Mouse (Mus musculus) embryonic fibroblast, embryonic 13.5 days (primary cell): Measurements from ENCODE around the gene Pias1. TPM values are rescaled to one million over a fixed set of nuclear protein-coding genes. Genes with fewer than 3 reads are reported as not detected.

Experiments
- H3K27ac ChIP-seq: 2 replicates; pipeline ENCODE4 v1.5.1; 2012; ENCODE audit warnings: low read length, control low read depth, inconsistent platforms; ENCODE audit not compliant: insufficient read depth
- H3K4me1 ChIP-seq: 2 replicates; pipeline ENCODE4 v1.6.1; 2011; ENCODE audit warnings: low read length; ENCODE audit not compliant: control insufficient read depth, insufficient read depth
- H3K4me3 ChIP-seq: 2 replicates; pipeline ENCODE4 v1.5.1; 2011; ENCODE audit warnings: mild to moderate bottlenecking, control low read depth, low read length; ENCODE audit not compliant: insufficient read depth
- CTCF ChIP-seq: IDR thresholded peaks from 2 replicates; pipeline ENCODE4 v1.5.1; 2011; ENCODE audit warnings: mild to moderate bottlenecking, control low read depth, low read length, moderate library complexity, borderline replicate concordance; ENCODE audit not compliant: insufficient read depth
- POLR2A ChIP-seq: IDR thresholded peaks from 2 replicates; pipeline ENCODE4 v1.6.1; 2011; ENCODE audit warnings: low read depth, mild to moderate bottlenecking, control low read depth, low read length, moderate library complexity
- polyA plus RNA-seq: library from polyadenylated mRNA; stranded (reverse); fragments of >200 nt; gene quantifications from 2 replicates; pipeline ENCODE4 v1.2.4, GENCODE M21; 2011; ENCODE audit warnings: low read depth; ENCODE audit not compliant: missing spikeins, insufficient read length

The Pias1 gene
- polyA plus RNA-seq, 1 experiment: 48.4 TPM

DNA sequence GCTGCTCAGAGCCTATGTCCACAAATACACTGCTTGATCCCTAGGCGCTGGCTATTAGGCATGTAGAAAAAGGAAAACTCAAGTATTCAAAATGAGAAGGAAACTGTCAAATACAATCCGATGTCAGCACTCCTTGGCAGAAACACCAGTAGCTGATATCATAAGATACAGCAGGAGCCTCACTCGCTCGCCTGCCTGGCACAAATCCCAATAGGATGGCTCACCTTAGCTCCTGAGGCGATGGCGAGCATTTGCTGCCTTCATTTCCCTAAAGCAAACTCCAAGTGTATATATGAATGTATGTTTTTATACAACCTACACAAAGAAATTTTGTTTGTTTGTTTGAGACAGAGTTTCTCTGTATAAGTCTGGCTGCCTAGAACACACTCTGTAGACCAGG is 42.4 kb downstream of the Pias1 start:
- H3K4me1 ChIP-seq: no peaks in the 10 kb centered on the region
- TF ChIP-seq POLR2A: no peak

DNA sequence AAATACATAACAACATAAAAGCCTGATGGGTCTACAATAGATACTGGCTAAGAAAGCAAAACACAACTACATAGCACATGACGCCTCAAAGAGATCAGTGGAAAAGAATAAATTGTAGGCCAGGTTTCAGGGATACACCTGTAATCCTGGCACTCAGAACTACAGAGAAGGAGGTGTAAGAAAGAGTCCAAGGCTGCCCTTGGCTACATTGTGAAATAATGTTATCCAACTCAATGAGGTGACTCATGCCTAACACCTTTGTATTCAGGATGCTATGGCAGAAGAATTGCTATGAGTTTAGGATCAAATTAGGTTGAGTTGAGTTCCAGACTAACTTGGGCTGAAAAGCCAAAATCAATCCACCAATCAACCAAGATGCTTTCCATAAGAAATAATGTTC is 43.7 kb downstream of the Pias1 start:
- Histone ChIP-seq H3K4me3 (no peak overlapping the region), H3K4me1 (no peaks in the 10 kb centered on the region), H3K27ac (no peak overlapping the region)
- TF ChIP-seq POLR2A: no peak
- no peak for TF ChIP-seq CTCF

More for the DNA sequence above, 42.4 kb downstream of the Pias1 start:
- Histone ChIP-seq H3K27ac (no peak overlapping the region), H3K4me3 (no peak overlapping the region)

DNA sequence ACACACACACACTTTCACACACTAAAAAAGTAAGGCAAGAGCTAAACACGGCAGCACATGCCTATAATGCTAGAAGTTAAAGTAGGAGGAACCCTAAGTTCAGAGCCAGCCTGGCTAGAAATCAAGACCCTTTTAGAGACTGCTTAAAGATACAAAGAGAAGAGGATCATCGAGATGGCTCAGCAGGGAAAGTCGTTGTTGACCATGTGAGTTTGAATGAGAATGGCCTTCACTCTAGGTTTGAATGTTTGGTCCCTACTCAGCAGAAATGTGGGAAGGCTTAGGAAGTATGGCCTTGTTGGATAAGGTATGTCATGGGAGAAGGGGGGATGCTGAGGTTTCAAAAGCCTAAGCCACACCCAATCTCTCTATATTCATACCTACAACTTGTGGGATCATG is 46.8 kb downstream of the Pias1 start:
- H3K27ac ChIP-seq: no peak overlapping the region
- TF ChIP-seq CTCF (no peak), POLR2A (no peak)

DNA sequence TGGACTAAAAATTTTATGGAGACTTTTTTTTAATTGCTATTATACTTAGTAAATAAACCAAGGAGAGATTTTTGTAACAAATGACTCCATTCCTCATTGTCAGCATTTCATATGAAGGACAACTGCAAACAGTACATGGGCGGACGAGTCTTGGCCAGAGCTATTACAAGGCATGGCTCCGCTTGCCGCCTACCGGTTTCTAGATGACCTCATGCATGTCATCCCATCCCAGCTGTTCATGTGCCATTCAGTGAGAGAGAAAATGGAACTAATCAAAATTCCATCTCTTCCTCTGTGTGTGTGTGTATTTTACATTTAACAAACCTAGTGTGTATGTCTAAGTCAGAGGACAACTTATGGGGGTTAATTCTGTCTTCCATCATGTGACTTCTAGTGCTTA is 51.9 kb downstream of the Pias1 start:
- TF ChIP-seq POLR2A (no peak), CTCF (no peak)
- Histone ChIP-seq H3K4me1 (no peaks in the 10 kb centered on the region), H3K27ac (no peak overlapping the region), H3K4me3 (no peak overlapping the region)

More for the DNA sequence above, 46.8 kb downstream of the Pias1 start:
- Histone ChIP-seq H3K4me1 (no peaks in the 10 kb centered on the region), H3K4me3 (no peak overlapping the region)

DNA sequence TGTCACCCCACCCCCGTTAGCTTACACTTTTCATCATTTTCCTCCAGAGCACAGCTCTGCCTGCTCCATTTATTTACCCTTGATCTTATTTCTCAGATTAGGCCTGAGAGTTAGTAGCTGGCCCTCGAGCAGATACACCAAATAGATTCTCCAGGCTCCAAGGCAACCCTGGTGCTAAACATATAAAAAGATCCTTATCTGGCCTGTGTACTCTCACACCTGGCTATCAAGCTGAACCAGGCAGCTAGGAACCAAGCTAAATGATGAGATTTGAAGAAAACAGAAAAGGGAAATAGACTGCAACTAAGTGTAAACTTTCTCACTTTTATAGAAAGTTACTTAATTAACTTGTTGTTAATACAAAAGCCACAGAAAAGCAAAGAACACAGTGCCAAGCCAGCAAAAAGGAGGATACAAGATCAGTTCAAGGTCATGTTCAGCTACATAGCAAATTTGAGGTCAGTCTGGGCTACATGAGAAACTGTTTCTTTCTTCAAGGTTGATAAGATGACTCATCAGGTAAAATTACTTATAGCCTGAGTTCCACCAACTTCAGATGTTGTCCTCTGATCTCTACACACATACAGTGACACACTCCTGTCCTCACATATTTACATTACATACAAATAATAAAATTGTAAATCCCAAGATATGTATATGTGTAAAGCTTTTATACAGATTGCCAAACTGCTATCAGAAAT is 52.9 kb downstream of the Pias1 start:
- Histone ChIP-seq H3K4me3 (no peak overlapping the region), H3K4me1 (no peaks in the 10 kb centered on the region), H3K27ac (no peak overlapping the region)
- TF ChIP-seq CTCF (no peak), POLR2A (no peak)

DNA sequence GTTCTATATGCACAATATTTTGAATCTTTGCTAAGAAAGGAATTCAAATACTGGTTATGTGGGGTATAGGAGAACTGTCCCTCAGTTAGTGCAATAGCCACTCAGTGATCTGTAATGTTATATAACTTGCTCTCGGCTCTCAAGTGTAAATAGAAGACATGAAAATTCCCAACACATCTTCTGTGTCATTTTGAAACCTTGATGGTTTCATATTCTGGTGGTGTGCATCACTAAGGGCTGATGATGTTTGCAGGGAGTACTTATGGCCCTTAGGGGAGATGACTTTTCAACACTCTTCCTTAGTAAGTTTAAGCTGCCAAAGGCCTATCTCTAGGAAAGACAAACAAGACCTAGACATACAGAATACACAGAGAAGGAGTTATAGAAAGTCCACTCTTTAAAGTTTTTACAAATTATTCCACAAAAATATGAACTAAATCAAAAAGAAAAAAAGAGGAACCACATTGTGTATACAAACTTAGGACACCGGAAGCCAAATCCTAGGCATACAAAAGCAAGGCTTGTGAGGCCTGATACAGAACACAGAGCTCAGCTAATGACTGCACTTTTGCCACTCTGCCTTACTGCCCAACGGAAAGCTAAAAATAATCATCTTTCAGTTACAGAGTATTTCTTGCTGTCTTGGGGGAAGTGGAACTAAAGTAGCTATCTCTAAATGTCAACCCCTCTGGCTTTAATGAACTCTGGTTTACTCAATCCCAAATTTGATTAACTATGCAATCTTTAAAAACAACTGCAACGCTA is 55.0 kb downstream of the Pias1 start:
- H3K4me3 ChIP-seq: no peak overlapping the region
- TF ChIP-seq POLR2A: no peak
- TF ChIP-seq CTCF: no peak
- no peaks in the 10 kb centered on the region for H3K4me1 ChIP-seq
- no peak overlapping the region for H3K27ac ChIP-seq

DNA sequence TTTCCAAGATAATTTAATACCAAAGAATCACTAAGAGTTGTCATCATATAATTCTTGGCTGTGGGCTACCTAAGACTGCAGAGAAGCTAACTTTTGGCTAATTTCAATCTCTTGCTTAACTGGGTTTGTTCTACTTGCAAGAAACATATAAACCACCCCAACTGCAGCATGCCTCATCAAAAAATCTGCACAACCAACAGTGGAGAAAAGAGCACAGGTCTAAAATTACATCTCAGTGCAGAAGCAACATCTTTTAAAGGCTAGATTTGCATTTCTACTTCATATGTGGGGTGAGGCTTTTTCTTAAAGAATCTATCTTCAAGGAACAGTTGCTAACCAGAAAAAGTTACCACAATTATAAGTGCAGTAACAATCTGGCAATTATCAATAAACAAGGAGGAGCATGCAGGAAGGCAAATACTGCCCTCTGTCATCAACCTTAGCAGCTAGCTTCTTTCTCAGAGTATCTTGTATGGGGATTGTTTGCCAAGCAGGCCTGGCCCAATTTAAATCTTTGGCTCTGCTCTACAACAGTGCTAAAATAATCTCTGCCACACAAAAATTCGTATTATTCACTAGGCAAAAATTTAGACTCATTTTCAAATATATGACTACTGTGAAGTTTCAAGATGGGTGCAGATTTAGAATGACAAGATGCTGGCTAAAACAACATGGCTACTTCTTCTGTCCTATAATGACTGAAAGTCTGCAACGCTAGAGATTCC is 62.7 kb downstream of the Pias1 start:
- no peak overlapping the region for H3K4me3 ChIP-seq
- H3K27ac ChIP-seq: no peak overlapping the region
- peaks cover 2% of the 10 kb centered on the region; the same call in 1 of the 2 replicates for H3K4me1 ChIP-seq
- no peak for TF ChIP-seq CTCF
- TF ChIP-seq POLR2A: no peak

DNA sequence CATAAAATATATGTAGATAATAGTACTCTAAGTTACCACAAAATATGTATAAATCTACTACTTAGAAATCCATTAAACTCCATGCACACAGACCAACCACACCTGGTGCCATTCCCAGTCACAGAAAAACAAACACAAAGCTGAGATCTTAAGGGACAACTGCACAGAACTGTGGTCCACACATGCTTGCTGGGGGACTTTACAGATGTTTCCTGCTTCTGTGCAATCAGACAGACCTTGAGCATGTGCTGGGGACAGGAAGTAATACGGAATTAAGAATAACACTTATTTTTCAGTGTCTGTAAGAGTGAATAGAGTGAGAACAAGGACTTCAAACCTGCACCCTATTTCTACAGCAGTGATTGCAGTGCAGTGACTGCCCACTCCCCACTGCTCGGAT is 66.8 kb downstream of the Pias1 start:
- peaks cover 2% of the 10 kb centered on the region; the same call in 1 of the 2 replicates for H3K4me1 ChIP-seq
- H3K27ac ChIP-seq: no peak overlapping the region
- TF ChIP-seq POLR2A: no peak
- no peak for TF ChIP-seq CTCF
- H3K4me3 ChIP-seq: no peak overlapping the region

DNA sequence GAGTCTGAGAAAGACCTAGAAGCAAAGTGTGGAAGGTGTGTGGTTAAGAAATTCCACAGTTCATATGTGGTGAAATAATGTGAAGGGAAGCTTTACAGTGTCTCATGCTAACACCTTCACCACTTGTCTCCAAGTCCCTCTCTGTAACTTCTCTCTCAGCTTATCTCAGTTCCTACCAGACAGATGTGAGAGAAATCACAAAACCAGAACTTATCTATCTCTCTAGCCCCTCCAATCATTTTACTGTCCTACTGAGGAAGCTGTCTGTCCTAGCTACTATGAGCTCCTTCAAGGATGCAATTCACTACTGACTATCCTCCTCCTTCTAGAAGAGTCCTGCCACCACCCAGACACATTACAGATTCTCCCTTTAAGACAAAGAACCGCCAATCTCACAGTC is 70.7 kb downstream of the Pias1 start:
- no peak for TF ChIP-seq CTCF
- no peak for TF ChIP-seq POLR2A
- H3K4me3 ChIP-seq: no peak overlapping the region
- no peaks in the 10 kb centered on the region; the same call in 1 of the 2 replicates for H3K4me1 ChIP-seq
- no peak overlapping the region for H3K27ac ChIP-seq

DNA sequence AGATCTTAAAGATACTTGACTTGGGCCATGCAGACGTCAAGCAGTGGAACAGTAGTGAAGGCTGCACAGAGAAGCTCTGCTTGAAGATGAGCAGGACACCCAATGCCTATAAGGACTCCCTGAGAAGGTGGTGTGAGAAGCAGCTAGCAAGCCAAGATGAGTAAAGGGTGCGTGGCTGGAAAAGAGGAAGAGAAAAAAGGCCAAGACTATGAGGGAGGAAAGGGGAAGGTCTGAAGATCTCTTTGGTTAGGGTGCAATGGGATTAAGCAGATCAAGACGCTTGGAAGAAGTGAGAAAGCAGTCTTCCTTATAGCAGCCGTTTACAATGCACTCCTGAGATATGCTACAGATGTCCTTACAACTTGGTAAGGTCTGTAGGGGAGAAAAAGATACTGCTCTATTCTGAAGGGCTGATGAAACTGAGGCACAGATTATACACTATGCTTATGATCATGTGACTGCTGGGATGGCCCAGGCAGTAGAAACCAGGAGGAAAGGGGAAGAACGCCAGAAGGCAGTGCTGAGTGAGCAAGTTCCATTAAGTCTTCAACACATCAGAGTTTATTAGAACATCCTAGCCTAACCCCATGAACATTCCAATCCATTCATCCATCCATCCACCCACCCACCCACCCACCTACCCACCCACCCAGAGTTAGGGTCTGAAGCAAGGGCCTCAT is 74.2 kb downstream of the Pias1 start:
- Histone ChIP-seq H3K27ac (no peak overlapping the region), H3K4me1 (no peaks in the 10 kb centered on the region; the same call in 1 of the 2 replicates), H3K4me3 (no peak overlapping the region)
- TF ChIP-seq CTCF (no peak), POLR2A (no peak)
